Mouse (Mus musculus) CD8-positive naive resting alpha-beta T cell, adult 2 months (primary cell): ENCODE data around the gene 4931429L15Rik.

ENCODE experiments used
- DNase-seq, 2 experiments: peaks; one replicate each; pipeline ENCODE4 v3.0.0; 2022; ENCODE audit warnings: low read depth in 2 of 2, low spot score in 2 of 2

Gene 4931429L15Rik

DNA sequence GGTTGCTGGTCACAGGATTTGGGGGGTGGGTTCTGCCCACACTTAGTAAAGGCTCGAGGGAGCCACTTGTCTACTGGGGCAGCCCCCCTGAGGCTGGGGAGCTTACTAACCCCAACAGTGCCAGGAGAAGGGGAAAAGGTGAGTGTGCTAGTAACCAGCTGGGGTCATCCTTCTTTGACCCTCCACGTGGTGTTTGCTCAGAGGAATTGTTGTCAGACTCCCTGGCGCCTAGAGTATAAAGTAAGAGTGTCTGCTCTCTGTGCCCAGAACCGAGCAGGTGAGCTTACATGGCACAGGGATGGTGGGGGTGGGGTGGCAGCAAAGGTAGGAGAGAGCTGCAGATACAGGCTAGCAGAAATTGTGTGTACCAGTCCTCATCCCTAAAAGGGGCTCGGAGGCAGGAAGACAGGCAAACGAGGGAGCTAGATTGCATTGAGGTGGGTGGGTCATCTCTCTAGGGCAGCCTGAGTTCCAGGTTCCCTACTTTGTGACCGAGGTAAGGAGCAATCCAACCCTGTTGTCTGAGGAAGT, 51.4 kb downstream of the 4931429L15Rik start, which contains the start of gene Apoa5:
Gene Apoa5, plus strand, starts transcription at position 291 of the 531 bp plus-strand sequence.
- no peak for DNase-seq

GRCm38 (mm10) chr9:46261131-46261530, 58.7 kb downstream of the 4931429L15Rik start:
- DNase-seq = no peak

DNA sequence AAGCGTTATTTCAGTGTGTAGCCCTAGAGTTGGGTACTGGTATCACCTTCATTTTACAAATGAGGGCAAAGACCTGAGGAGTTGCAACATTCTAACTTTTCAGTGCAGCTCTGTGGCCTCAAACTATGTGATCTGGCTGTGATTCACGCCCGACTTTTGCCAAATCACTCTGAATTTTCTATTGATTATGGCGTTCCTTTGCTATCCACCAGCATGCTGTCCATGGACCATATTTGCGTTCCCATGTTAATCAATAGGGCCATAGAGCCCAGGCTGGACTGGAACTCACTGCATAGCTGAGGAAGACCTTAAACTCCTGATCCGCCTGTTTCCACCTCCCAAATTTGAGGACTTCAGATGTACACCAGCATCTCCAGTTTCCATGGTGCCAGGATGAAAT, 60.7 kb downstream of the 4931429L15Rik start:
- no peak for DNase-seq

GRCm38 (mm10) chr9:46257546-46257945, 62.2 kb downstream of the 4931429L15Rik start:
- no peak for DNase-seq

- no peak for DNase-seq
Measured at GRCm38 (mm10) chr9:46256658-46257385, 63.0 kb downstream of the 4931429L15Rik start.

GRCm38 (mm10) chr9:46256177-46256576, 63.6 kb downstream of the 4931429L15Rik start:
- no peak for DNase-seq
